Comparison of ENCODE assay signal across 8 mouse cellular contexts in genomic region chr10:81545161-81545747, GRCm38 (mm10). TPM values are rescaled to one million over a fixed set of nuclear protein-coding genes. Genes with fewer than 3 reads are reported as not detected.
A peak's percentile ranks its signal among the peaks of the same experiment; 100 is the strongest.
DNase-seq lines count a peak whose midpoint lies in the region; ATAC-seq lines count a peak whose summit lies in the region.

Gene Gna11, minus strand, starts transcription at chr10:81545190.

- no peaks in the 10 kb centered on the region for H3K9me3 ChIP-seq in heart, embryonic 10.5 days
- no peaks in the 10 kb centered on the region for H3K9me3 ChIP-seq in kidney, embryonic 15.5 days (replicated peaks)

- peak; percentile 99 for DNase-seq in B cell, adult 2 months
- peak; percentile 99 for DNase-seq in brain, adult 2 months (ENCODE audit: low read depth, low spot score)
- peak; percentile 99 for DNase-seq in heart, embryonic 10.5 days (ENCODE audit: low spot score)
- peak; percentile 100 for DNase-seq in liver
- DNase-seq in spleen, postnatal 4 days (ENCODE audit: low spot score in 2 of 2): peak; percentile 100

- peaks cover 9% of the 10 kb centered on the region for H3K36me3 ChIP-seq in heart, embryonic 10.5 days
- 0 out of 2 replicates have a peak, but pooled peaks cover 2% of the 10 kb centered on the region for H3K36me3 ChIP-seq in kidney, embryonic 15.5 days

- peak; percentile 84 for ATAC-seq in erythroblast, adult 5-6 weeks (replicated peaks; ENCODE audit: low FRiP score, poor library complexity, severe bottlenecking)
- ATAC-seq in kidney, embryonic 15.5 days (replicated peaks; ENCODE audit: low FRiP score): peak; percentile 96
- ATAC-seq in monocyte, adult 5-6 weeks (replicated peaks; ENCODE audit: insufficient number of reproducible peaks, low FRiP score, low TSS enrichment, poor library complexity, severe bottlenecking): peak; percentile 82

- 2% methylated on average over 59 of the region's 59 CpGs for WGBS in heart, embryonic 10.5 days
- under 1% methylated on average over 58 of the region's 59 CpGs for WGBS in kidney, embryonic 15.5 days

- H3K9ac ChIP-seq in kidney, embryonic 15.5 days: peak within 1 kb of the TSS; percentile 95

- no peaks in the 10 kb centered on the region for H3K27me3 ChIP-seq in heart, embryonic 10.5 days (ENCODE audit: insufficient read depth, poor library complexity, severe bottlenecking)
- no peaks in the 10 kb centered on the region for H3K27me3 ChIP-seq in kidney, embryonic 15.5 days

- peak within 1 kb of the TSS; percentile 88 for H3K4me2 ChIP-seq in kidney, embryonic 15.5 days

- peak within 1 kb of the TSS; percentile 96 for H3K4me3 ChIP-seq in heart, embryonic 10.5 days
- H3K4me3 ChIP-seq in kidney, embryonic 15.5 days (replicated peaks): peak within 1 kb of the TSS; percentile 98

- peaks cover 40% of the 10 kb centered on the region for H3K4me1 ChIP-seq in heart, embryonic 10.5 days
- peaks cover 37% of the 10 kb centered on the region for H3K4me1 ChIP-seq in kidney, embryonic 15.5 days

- H3K27ac ChIP-seq in heart, embryonic 10.5 days: peak within 1 kb of the TSS; percentile 93
- peak within 1 kb of the TSS; percentile 91 for H3K27ac ChIP-seq in kidney, embryonic 15.5 days

RNA-seq across cellular contexts. Expression of gene Gna11, which starts in this region (rescaled TPM):
- total RNA-seq in erythroblast, adult 5-6 weeks (2015; ENCODE audit: low replicate concordance): 1.9 and 2.1 TPM in 2 replicates
- total RNA-seq in erythroblast, adult 5-6 weeks (2017; ENCODE audit: low replicate concordance): 5.9 and 10.9 TPM in 2 replicates
- 73.2 and 79.1 TPM in 2 replicates for polyA plus RNA-seq in heart, embryonic 10.5 days (2016; fragmentation: Nextera tagmentation; extraction: Ambion mirVana)
- polyA plus RNA-seq in kidney, embryonic 15.5 days (2015; fragmentation: Nextera tagmentation; extraction: Ambion mirVana): 79.0 and 88.6 TPM in 2 replicates
- total RNA-seq in monocyte, adult 5-6 weeks (2017): 2.2 to 17.5 TPM (median 15.1 TPM) in 3 replicates

Comparison
In these comparisons a context has a peak if more than half of its experiments do, and no peak if none do; other contexts are left out.
1. Peak in every context shown above with its lines: DNase-seq, ATAC-seq, H3K4me3 ChIP-seq and H3K27ac ChIP-seq.